Mouse (Mus musculus): Measurements from ENCODE around the gene Gcnt3. TPM values are rescaled to one million over a fixed set of nuclear protein-coding genes. Genes with fewer than 3 reads are reported as not detected.
A peak's percentile ranks its signal among the peaks of the same experiment; 100 is the strongest.

Gene Gcnt3
- polyA plus RNA-seq, 1 experiment from 2014 or later = 9.8 TPM

DNA sequence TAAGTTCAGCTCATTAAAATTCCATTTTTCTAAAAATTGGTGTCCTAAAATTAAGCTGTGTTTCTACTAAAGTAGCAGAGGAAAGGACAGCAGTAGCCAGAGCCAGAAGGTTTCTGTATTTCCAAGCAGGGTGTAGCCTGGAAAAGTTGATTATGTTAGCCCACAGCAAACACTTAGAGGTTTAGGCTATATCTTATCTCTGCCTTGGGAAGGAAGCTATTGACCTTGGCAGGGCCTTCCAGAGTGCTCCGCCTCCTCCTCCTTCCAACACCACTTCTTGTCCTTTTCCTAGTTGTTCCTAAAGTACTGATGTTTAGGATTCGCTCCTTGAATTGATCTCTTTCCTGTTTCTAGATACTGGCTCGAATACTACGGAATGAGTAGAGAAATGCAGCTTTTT is 15.8 kb downstream of the Gcnt3 start:
- no peak for ATAC-seq (ENCODE audit: insufficient number of reproducible peaks, insufficient read depth, low FRiP score, low read depth)
- Histone ChIP-seq H3K9ac (replicated peaks; ENCODE audit: low read depth, low read length) (no peak overlapping the region), H3K4me3 (ENCODE audit: low read depth, low read length) (no peak overlapping the region), H3K4me1 (ENCODE audit: control insufficient read depth, insufficient read depth, low read length) (no peaks in the 10 kb centered on the region), H3K27me3 (ENCODE audit: control insufficient read depth, insufficient read depth, low read length) (no peaks in the 10 kb centered on the region), H3K36me3 (ENCODE audit: control insufficient read depth, insufficient read depth, low read length) (peaks cover 18% of the 10 kb centered on the region), H3K4me2 (replicated peaks; ENCODE audit: low read depth, low read length) (no peak overlapping the region), H3K27ac (ENCODE audit: low read length) (no peak overlapping the region), H3K9me3 (ENCODE audit: control insufficient read depth, low read depth, low read length) (no peaks in the 10 kb centered on the region)
- 92% methylated on average over 4 of the region's 4 CpGs for WGBS

DNA sequence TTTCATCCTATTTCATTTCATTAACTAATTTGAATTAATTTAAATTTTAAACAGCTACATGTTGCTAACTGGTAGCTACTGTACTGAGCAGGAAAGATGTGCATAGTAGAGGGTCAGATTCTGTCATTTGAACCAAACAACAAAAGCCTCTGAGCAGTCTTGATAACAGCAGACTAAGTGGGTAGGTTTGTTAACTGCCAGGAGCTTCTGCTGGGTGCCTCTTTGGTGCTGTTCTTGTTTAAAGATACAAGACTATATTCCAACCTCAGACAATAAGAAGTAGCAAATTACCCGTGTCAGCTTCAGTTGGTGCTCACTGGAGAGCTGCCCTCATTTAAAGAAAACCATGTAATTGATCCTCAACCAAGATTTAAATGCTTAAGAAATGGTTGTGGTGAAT is 16.3 kb downstream of the Gcnt3 start:
- no peaks in the 10 kb centered on the region for H3K4me1 ChIP-seq (ENCODE audit: control insufficient read depth, insufficient read depth, low read length)
- WGBS = 77% methylated on average over 1 of the region's 1 CpGs
- no peak overlapping the region for H3K27ac ChIP-seq (ENCODE audit: low read length)
- H3K4me2 ChIP-seq (replicated peaks; ENCODE audit: low read depth, low read length) = no peak overlapping the region
- no peak overlapping the region for H3K4me3 ChIP-seq (ENCODE audit: low read depth, low read length)
- H3K27me3 ChIP-seq (ENCODE audit: control insufficient read depth, insufficient read depth, low read length) = no peaks in the 10 kb centered on the region
- peaks cover 23% of the 10 kb centered on the region for H3K36me3 ChIP-seq (ENCODE audit: control insufficient read depth, insufficient read depth, low read length)
- no peaks in the 10 kb centered on the region for H3K9me3 ChIP-seq (ENCODE audit: control insufficient read depth, low read depth, low read length)
- ATAC-seq (ENCODE audit: insufficient number of reproducible peaks, insufficient read depth, low FRiP score, low read depth) = no peak
- no peak overlapping the region for H3K9ac ChIP-seq (replicated peaks; ENCODE audit: low read depth, low read length)

DNA sequence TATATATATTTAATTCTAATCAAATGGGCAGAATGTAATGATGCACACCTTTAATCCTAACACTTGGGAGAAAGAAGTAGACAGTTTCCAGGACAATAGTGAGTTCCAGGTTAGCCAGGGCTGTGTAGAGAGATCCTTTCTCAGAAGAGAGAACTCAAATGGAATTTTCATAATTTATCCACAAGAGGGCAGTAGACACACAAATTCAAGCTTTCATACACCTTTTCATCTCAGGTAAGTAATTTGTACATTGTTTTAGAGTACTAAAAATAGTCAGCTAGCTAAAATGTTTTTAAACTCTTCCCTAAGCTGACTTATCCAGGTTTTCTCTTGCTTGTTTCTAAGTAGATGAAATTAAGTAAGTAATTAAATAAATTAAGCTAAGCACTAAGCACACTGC is 19.0 kb downstream of the Gcnt3 start:
- no peak for ATAC-seq (ENCODE audit: insufficient number of reproducible peaks, insufficient read depth, low FRiP score, low read depth)
- Histone ChIP-seq H3K9ac (replicated peaks; ENCODE audit: low read depth, low read length) (no peak overlapping the region), H3K27me3 (ENCODE audit: control insufficient read depth, insufficient read depth, low read length) (no peaks in the 10 kb centered on the region), H3K4me2 (replicated peaks; ENCODE audit: low read depth, low read length) (no peak overlapping the region), H3K4me1 (ENCODE audit: control insufficient read depth, insufficient read depth, low read length) (no peaks in the 10 kb centered on the region), H3K9me3 (ENCODE audit: control insufficient read depth, low read depth, low read length) (no peaks in the 10 kb centered on the region), H3K4me3 (ENCODE audit: low read depth, low read length) (no peak overlapping the region), H3K36me3 (ENCODE audit: control insufficient read depth, insufficient read depth, low read length) (peaks cover 24% of the 10 kb centered on the region), H3K27ac (ENCODE audit: low read length) (no peak overlapping the region)

DNA sequence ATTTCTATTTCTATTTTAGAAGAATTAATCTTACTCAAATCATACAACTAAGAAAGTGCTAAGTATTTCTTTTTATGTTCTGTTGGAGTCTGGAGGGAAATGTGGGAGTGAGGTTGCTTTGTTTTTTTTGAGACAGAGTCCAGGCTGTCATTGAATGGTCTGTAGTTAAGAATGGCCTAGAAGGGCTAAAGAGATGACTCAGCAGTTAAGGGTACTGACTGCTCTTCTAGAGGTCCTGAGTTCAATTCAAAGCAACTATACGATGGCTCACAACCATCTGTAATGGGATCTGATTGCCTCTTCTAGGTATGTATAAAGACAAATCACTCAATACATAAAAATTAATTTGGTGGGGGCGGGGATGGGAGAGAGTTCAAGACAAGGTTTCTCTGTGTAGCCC is 22.3 kb downstream of the Gcnt3 start:
- Histone ChIP-seq H3K27ac (ENCODE audit: low read length) (no peak overlapping the region), H3K4me1 (ENCODE audit: control insufficient read depth, insufficient read depth, low read length) (peaks cover 6% of the 10 kb centered on the region; the same call in 1 of the 2 replicates), H3K4me3 (ENCODE audit: low read depth, low read length) (no peak overlapping the region), H3K4me2 (replicated peaks; ENCODE audit: low read depth, low read length) (no peak overlapping the region), H3K36me3 (ENCODE audit: control insufficient read depth, insufficient read depth, low read length) (peaks cover 18% of the 10 kb centered on the region), H3K27me3 (ENCODE audit: control insufficient read depth, insufficient read depth, low read length) (no peaks in the 10 kb centered on the region), H3K9me3 (ENCODE audit: control insufficient read depth, low read depth, low read length) (no peaks in the 10 kb centered on the region), H3K9ac (replicated peaks; ENCODE audit: low read depth, low read length) (no peak overlapping the region)
- ATAC-seq (ENCODE audit: insufficient number of reproducible peaks, insufficient read depth, low FRiP score, low read depth) = no peak
- WGBS = 89% methylated on average over 2 of the region's 2 CpGs

DNA sequence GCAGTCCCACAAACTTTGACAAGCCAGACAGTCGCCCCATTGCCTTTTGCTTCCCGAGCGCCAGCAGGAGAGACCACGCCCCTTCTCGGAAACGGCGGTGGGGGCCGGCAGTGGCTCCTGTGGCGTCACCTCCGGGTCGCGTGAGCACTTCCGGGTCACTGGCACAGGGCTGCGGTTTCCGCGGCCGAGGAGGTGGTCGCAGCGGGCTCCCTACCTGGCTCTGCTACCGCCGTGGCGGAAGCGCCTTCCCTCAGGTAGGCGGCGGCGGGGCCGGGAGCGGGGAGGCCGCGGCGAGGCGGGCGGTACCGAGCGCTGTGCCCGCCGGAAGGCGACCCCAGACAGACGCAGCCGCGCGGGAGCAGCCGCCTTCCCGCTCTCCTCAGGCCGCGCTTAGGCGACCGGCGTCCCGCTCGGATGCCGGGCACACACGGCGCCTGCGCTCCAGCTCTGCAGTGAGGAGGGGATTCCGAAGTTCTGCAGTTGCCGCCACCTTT is 25.4 kb downstream of the Gcnt3 start, which contains the start of gene Gtf2a2:
Gene Gtf2a2, plus strand, starts transcription at position 143 of the 494 bp plus-strand sequence.
- peak within 1 kb of the TSS; percentile 92 for H3K27ac ChIP-seq (ENCODE audit: low read length)
- no peaks in the 10 kb centered on the region for H3K9me3 ChIP-seq (ENCODE audit: control insufficient read depth, low read depth, low read length)
- under 1% methylated on average over 55 of the region's 57 CpGs for WGBS
- peak within 1 kb of the TSS; percentile 92 for H3K4me3 ChIP-seq (ENCODE audit: low read depth, low read length)
- H3K27me3 ChIP-seq (ENCODE audit: control insufficient read depth, insufficient read depth, low read length) = no peaks in the 10 kb centered on the region
- H3K36me3 ChIP-seq (ENCODE audit: control insufficient read depth, insufficient read depth, low read length) = peaks cover 37% of the 10 kb centered on the region
- peak within 1 kb of the TSS; percentile 90 for H3K9ac ChIP-seq (replicated peaks; ENCODE audit: low read depth, low read length)
- H3K4me1 ChIP-seq (ENCODE audit: control insufficient read depth, insufficient read depth, low read length) = peaks cover 6% of the 10 kb centered on the region; the same call in 1 of the 2 replicates
- peak within 1 kb of the TSS; percentile 68 for H3K4me2 ChIP-seq (replicated peaks; ENCODE audit: low read depth, low read length)
- ATAC-seq (ENCODE audit: insufficient number of reproducible peaks, insufficient read depth, low FRiP score, low read depth) = peak; percentile 96

DNA sequence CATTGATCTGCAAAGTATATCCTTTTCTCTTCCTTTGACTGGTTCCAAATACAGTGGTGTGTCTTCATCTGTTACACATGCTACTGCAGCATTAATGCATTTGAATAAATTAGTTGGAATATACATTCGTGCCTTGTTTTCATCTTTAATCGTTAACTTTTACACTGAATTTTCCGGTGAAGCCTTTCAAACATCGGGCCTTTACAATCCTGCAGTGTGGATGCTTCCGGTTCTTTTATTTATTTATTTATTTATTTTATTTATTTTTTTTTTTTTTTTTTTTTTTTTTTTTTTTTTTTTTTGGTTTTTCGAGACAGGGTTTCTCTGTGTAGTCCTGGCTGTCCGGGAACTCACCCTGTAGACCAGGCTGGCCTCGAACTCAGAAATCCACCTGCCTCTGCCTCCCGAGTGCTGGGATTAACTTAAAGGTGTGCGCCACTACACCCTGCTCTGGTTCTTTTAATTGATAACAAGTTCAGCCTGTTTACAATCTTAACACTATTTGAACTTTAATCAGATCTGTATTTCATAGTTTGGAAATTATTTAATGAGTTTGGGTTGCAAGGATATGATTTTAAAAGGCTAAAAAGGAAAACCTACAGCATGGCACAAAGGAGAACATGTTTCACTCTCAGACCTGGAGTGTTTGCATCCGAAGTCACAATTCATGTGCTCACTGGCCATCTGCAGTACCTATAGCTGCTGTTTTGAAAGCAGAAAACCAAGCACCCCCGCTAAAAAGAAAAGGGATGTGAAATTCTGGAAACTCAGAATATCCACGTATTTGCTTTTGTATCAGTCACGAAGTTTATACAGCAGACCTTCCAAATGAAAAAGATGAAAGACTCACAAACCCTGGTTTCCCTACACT is 26.1 kb downstream of the Gcnt3 start:
- Histone ChIP-seq H3K9ac (replicated peaks; ENCODE audit: low read depth, low read length) (peak overlapping the region; percentile 90), H3K27ac (ENCODE audit: low read length) (peak overlapping the region; percentile 92), H3K4me3 (ENCODE audit: low read depth, low read length) (peak overlapping the region; percentile 92), H3K36me3 (ENCODE audit: control insufficient read depth, insufficient read depth, low read length) (peaks cover 32% of the 10 kb centered on the region), H3K4me1 (ENCODE audit: control insufficient read depth, insufficient read depth, low read length) (peaks cover 6% of the 10 kb centered on the region; the same call in 1 of the 2 replicates), H3K4me2 (replicated peaks; ENCODE audit: low read depth, low read length) (peak overlapping the region; percentile 51), H3K9me3 (ENCODE audit: control insufficient read depth, low read depth, low read length) (no peaks in the 10 kb centered on the region), H3K27me3 (ENCODE audit: control insufficient read depth, insufficient read depth, low read length) (no peaks in the 10 kb centered on the region)
- ATAC-seq (ENCODE audit: insufficient number of reproducible peaks, insufficient read depth, low FRiP score, low read depth) = no peak
- 63% methylated on average over 14 of the region's 14 CpGs for WGBS

DNA sequence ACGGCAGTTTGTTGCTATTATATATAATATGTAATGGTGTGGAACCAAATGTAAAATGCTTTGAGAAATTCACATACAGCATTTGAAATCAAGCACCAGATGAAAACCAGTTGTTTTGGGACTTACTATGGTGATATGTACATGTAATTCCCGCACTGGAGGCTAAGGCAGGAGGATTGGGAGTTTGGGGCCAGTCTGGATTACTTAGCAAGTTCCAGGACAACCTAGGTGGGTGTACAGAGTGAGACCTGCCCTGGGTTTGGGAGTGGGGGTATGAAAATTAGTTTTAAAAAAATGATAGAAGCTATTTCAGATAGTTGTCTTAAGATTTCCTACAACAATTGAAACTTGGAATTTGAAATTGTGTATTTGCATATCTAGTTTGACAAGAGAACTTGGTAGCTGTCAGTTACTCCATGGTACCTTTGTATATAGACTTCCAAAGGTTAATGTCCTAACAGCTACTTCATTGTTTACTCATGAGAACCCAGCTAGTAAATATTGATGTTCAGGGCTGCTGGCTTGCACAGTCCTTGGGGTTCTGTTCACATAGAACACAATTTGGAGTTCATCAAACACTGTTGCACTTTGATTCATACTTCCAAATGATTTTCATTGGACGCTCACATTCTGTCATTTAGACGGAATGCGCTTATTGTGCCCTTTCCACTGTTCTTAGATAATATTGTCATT is 27.0 kb downstream of the Gcnt3 start:
- no peaks in the 10 kb centered on the region for H3K27me3 ChIP-seq (ENCODE audit: control insufficient read depth, insufficient read depth, low read length)
- 91% methylated on average over 5 of the region's 5 CpGs for WGBS
- peaks cover 33% of the 10 kb centered on the region for H3K36me3 ChIP-seq (ENCODE audit: control insufficient read depth, insufficient read depth, low read length)
- no peak overlapping the region for H3K4me2 ChIP-seq (replicated peaks; ENCODE audit: low read depth, low read length)
- no peak overlapping the region for H3K9ac ChIP-seq (replicated peaks; ENCODE audit: low read depth, low read length)
- no peaks in the 10 kb centered on the region for H3K9me3 ChIP-seq (ENCODE audit: control insufficient read depth, low read depth, low read length)
- H3K4me1 ChIP-seq (ENCODE audit: control insufficient read depth, insufficient read depth, low read length) = peaks cover 6% of the 10 kb centered on the region; the same call in 1 of the 2 replicates
- H3K27ac ChIP-seq (ENCODE audit: low read length) = no peak overlapping the region
- ATAC-seq (ENCODE audit: insufficient number of reproducible peaks, insufficient read depth, low FRiP score, low read depth) = no peak
- H3K4me3 ChIP-seq (ENCODE audit: low read depth, low read length) = no peak overlapping the region

DNA sequence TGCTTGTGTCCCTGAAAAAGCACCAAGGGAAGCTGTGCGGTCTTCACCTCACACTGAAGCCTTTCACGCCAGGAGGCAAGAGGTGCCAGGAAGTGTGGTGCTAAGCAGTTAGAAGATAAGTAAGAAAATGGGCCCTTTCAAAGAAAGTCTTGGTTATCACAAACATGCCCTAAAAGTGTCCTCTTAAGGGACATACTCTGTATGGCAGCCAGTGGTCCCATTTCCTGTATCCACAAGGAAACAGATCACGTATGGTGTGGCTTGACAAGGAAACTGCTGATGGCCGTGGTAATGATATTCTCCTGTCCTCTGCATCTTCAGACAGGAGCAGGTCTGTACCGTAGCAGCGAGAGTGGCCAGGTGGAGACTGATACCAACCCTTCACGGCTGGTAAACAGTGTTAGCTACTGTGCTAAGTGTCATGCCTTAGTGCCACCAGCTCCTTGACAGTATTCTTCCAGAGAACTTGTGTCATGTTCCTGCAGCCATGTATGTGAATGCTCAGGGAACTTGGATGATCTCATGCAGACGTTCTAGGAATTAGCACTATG is 28.1 kb downstream of the Gcnt3 start:
- Histone ChIP-seq H3K9me3 (ENCODE audit: control insufficient read depth, low read depth, low read length) (no peaks in the 10 kb centered on the region), H3K4me2 (replicated peaks; ENCODE audit: low read depth, low read length) (no peak overlapping the region), H3K4me1 (ENCODE audit: control insufficient read depth, insufficient read depth, low read length) (peaks cover 6% of the 10 kb centered on the region; the same call in 1 of the 2 replicates), H3K36me3 (ENCODE audit: control insufficient read depth, insufficient read depth, low read length) (peaks cover 37% of the 10 kb centered on the region), H3K27me3 (ENCODE audit: control insufficient read depth, insufficient read depth, low read length) (no peaks in the 10 kb centered on the region), H3K27ac (ENCODE audit: low read length) (no peak overlapping the region), H3K9ac (replicated peaks; ENCODE audit: low read depth, low read length) (no peak overlapping the region), H3K4me3 (ENCODE audit: low read depth, low read length) (no peak overlapping the region)
- 81% methylated on average over 8 of the region's 8 CpGs for WGBS
- no peak for ATAC-seq (ENCODE audit: insufficient number of reproducible peaks, insufficient read depth, low FRiP score, low read depth)

All from stomach, embryonic 14.5 days (tissue).